Mouse (Mus musculus) ES-E14 (cell line): Measurements from ENCODE around the gene Tmem179b.

Source experiments
- CHD2 ChIP-seq: IDR thresholded peaks from 2 replicates; pipeline ENCODE4 v1.6.1; 2014; ENCODE audit warnings: mild to moderate bottlenecking, low read depth, low read length, inconsistent platforms
- HCFC1 ChIP-seq: IDR thresholded peaks from 2 replicates; pipeline ENCODE4 v1.6.1; 2012; ENCODE audit warnings: low read length, inconsistent platforms, borderline replicate concordance; ENCODE audit not compliant: insufficient read depth
- MAFK ChIP-seq: IDR thresholded peaks from 2 replicates; pipeline ENCODE4 v1.6.1; 2014; ENCODE audit warnings: mild to moderate bottlenecking, low read depth, low read length, inconsistent platforms; ENCODE audit not compliant: insufficient read depth
- ZC3H11A ChIP-seq: IDR thresholded peaks from 2 replicates; pipeline ENCODE4 v1.6.1; 2012; ENCODE audit warnings: low read depth, mild to moderate bottlenecking, inconsistent platforms, low read length, borderline replicate concordance
- ZNF384 ChIP-seq: IDR thresholded peaks from 2 replicates; pipeline ENCODE4 v1.6.1; 2012; ENCODE audit warnings: low read depth, low read length, inconsistent platforms

DNA sequence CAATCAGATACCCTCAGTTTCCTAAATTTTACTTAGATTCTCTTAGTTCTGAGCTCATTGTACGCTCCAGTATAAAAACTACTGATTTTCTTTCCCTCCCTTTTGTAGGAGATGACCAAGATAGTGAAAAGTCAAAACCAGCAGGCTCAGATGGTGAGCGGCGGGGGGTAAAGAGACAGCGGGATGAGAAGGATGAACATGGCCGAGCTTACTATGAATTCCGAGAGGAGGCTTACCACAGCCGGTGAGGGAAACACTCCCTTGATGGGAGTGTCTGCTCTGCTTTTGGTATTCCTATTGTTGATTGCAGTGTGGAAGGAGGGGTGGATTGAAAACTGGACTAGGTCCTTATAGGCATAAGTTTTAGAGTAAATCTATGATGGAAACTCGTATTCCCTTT lies 48.4 kb upstream of the Tmem179b start:
- no peak for TF ChIP-seq CHD2
- TF ChIP-seq ZNF384: no peak
- no peak for TF ChIP-seq HCFC1
- TF ChIP-seq ZC3H11A: no peak
- TF ChIP-seq MAFK: no peak
